Mouse (Mus musculus): Measurements from ENCODE around the gene Mup5. TPM values are rescaled to one million over a fixed set of nuclear protein-coding genes. Genes with fewer than 3 reads are reported as not detected.
"Not testable (repeated sequence)": the region's sequence is repeated elsewhere in the genome, so short reads cannot be mapped to it uniquely, and the experiment has no call there.

Gene Mup5
- polyA plus RNA-seq, 2 experiments = not detected

DNA sequence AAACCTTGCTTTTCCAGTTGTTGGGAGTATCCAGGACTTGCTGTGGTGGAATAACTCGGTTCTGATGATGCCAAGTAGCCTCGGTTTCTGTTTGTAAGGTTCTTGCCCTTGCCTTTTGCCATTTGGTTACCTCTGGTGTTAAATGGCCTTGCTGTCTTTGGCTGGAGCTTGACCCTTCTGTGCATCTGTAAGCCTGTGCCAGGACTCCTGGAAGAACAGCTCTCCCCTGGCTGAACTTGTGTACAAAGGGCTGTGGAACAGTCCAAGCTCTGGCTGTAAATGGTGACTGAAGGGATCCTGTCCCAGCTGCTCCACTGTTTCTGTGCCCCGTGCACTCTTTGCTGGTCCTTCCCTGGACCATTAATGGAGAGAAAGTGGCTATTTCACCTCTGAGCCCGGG lies 5.8 kb downstream of the Mup5 start:
- DNase-seq (ENCODE audit: low spot score) = no peak
- no peak for TF ChIP-seq POLR2A (IDR thresholded peaks at IDR 0.05; ENCODE audit: borderline replicate concordance, extremely low read depth, insufficient read depth, insufficient read length)

DNA sequence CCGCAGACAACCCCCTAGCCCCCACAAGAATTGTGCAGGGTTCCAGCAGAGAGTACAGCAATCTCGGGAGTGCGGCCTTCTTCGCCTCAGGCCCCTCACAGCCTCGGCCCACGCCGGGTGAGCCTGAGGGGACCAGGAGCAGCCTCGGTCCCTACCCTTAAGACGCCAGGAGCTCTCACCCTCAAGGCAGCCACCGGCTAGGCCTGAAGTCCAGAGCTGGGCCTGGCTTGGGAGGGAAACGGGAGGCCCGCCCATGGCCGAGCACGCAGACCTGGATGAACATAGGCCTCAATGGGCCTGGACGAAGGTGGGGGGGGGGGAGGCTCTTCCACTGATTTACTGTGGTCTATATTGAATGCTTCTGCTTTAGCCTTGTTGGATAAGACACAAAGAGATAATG lies 11.8 kb downstream of the Mup5 start:
- no peak overlapping the region for H3K27ac ChIP-seq (replicated peaks; ENCODE audit: low read depth, low read length)
- H3K9ac ChIP-seq (ENCODE audit: low read depth, low read length, severe bottlenecking) = no peak overlapping the region
- H3K27me3 ChIP-seq (ENCODE audit: control insufficient read depth, insufficient read depth, low read length) = no peaks in the 10 kb centered on the region
- ATAC-seq (ENCODE audit: low FRiP score, low read depth) (no peak), DNase-seq (ENCODE audit: low spot score) (no peak)
- 92% methylated on average over 15 of the region's 15 CpGs for WGBS
- no peak for TF ChIP-seq POLR2A (IDR thresholded peaks at IDR 0.05; ENCODE audit: borderline replicate concordance, extremely low read depth, insufficient read depth, insufficient read length)
- no peaks in the 10 kb centered on the region for H3K4me1 ChIP-seq (ENCODE audit: control insufficient read depth, insufficient read depth, low read length)
- H3K4me3 ChIP-seq (replicated peaks; ENCODE audit: low read length) = no peak overlapping the region
- no peaks in the 10 kb centered on the region; the same call in 1 of the 2 replicates for H3K9me3 ChIP-seq (ENCODE audit: control insufficient read depth, low read length)
- H3K4me2 ChIP-seq (replicated peaks; ENCODE audit: low read depth, low read length, severe bottlenecking) = no peak overlapping the region
- H3K36me3 ChIP-seq (ENCODE audit: control insufficient read depth, insufficient read depth, low read length) = no peaks in the 10 kb centered on the region

More for the DNA sequence above, 5.8 kb downstream of the Mup5 start:
- Histone ChIP-seq H3K9me3 (ENCODE audit: control insufficient read depth, low read length) (no peaks in the 10 kb centered on the region; the same call in 1 of the 2 replicates), H3K36me3 (ENCODE audit: control insufficient read depth, insufficient read depth, low read length) (no peaks in the 10 kb centered on the region), H3K4me2 (replicated peaks; ENCODE audit: low read depth, low read length, severe bottlenecking) (no peak overlapping the region), H3K4me1 (ENCODE audit: control insufficient read depth, insufficient read depth, low read length) (no peaks in the 10 kb centered on the region), H3K27me3 (ENCODE audit: control insufficient read depth, insufficient read depth, low read length) (no peaks in the 10 kb centered on the region), H3K4me3 (replicated peaks; ENCODE audit: low read length) (no peak overlapping the region), H3K27ac (replicated peaks; ENCODE audit: low read depth, low read length) (no peak overlapping the region), H3K9ac (ENCODE audit: low read depth, low read length, severe bottlenecking) (no peak overlapping the region)
- ATAC-seq (ENCODE audit: low FRiP score, low read depth) = no peak
- WGBS = 68% methylated on average over 4 of the region's 4 CpGs

DNA sequence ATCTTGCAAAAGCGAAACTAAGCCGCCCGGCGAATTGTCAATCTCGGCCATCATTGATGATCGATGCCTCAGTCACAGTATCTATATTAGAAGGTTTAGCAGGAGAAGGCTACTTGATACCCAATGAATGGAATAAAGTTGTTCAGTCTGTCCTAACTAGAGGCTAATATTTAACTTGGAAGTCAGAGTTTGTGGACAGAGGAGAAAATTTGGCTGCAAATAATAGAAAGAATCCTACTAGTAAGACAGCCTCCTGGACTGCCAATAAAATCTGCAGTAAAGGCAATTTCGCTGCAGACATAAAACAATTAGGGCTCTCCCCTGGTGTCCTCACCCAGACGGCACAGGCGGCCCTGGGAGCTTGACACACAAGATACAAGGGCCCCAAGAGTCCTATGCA lies 12.5 kb downstream of the Mup5 start:
- H3K9me3 ChIP-seq (ENCODE audit: control insufficient read depth, low read length); DNase-seq (ENCODE audit: low spot score); H3K27me3 ChIP-seq (ENCODE audit: control insufficient read depth, insufficient read depth, low read length); H3K36me3 ChIP-seq (ENCODE audit: control insufficient read depth, insufficient read depth, low read length); H3K4me2 ChIP-seq (replicated peaks; ENCODE audit: low read depth, low read length, severe bottlenecking); H3K4me3 ChIP-seq (replicated peaks; ENCODE audit: low read length); H3K9ac ChIP-seq (ENCODE audit: low read depth, low read length, severe bottlenecking); H3K4me1 ChIP-seq (ENCODE audit: control insufficient read depth, insufficient read depth, low read length); ATAC-seq (ENCODE audit: low FRiP score, low read depth); H3K27ac ChIP-seq (replicated peaks; ENCODE audit: low read depth, low read length): not testable (repeated sequence)
- 85% methylated on average over 9 of the region's 9 CpGs for WGBS

DNA sequence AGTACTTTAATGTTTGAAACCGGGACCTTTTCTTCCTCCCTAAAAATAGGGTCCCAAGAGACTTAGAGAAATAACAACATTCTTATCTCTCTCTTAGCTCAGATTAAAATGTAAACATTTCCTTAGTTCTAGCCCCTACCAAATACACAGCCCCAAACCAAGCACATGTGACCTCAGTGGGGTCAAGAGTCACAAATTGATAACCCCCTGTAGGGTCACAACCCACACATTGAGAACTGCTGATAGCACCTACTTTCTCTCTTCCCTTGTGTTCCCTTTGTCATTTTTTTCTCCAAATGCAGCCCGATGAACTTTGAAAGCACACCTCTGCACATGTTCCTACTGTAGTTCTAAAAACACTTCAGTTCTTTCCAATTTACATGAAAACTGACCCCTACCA lies 19.4 kb downstream of the Mup5 start:
- ATAC-seq (ENCODE audit: low FRiP score, low read depth) (no peak), DNase-seq (ENCODE audit: low spot score) (no peak)
- no peak overlapping the region for H3K9ac ChIP-seq (ENCODE audit: low read depth, low read length, severe bottlenecking)
- no peak overlapping the region for H3K4me2 ChIP-seq (replicated peaks; ENCODE audit: low read depth, low read length, severe bottlenecking)
- no peak overlapping the region for H3K4me3 ChIP-seq (replicated peaks; ENCODE audit: low read length)
- H3K4me1 ChIP-seq (ENCODE audit: control insufficient read depth, insufficient read depth, low read length) = no peaks in the 10 kb centered on the region
- H3K27me3 ChIP-seq (ENCODE audit: control insufficient read depth, insufficient read depth, low read length) = no peaks in the 10 kb centered on the region
- no peak for TF ChIP-seq POLR2A (IDR thresholded peaks at IDR 0.05; ENCODE audit: borderline replicate concordance, extremely low read depth, insufficient read depth, insufficient read length)
- no peaks in the 10 kb centered on the region for H3K9me3 ChIP-seq (ENCODE audit: control insufficient read depth, low read length)
- no peak overlapping the region for H3K27ac ChIP-seq (replicated peaks; ENCODE audit: low read depth, low read length)
- 78% methylated on average over 2 of the region's 2 CpGs for WGBS
- no peaks in the 10 kb centered on the region for H3K36me3 ChIP-seq (ENCODE audit: control insufficient read depth, insufficient read depth, low read length)

DNA sequence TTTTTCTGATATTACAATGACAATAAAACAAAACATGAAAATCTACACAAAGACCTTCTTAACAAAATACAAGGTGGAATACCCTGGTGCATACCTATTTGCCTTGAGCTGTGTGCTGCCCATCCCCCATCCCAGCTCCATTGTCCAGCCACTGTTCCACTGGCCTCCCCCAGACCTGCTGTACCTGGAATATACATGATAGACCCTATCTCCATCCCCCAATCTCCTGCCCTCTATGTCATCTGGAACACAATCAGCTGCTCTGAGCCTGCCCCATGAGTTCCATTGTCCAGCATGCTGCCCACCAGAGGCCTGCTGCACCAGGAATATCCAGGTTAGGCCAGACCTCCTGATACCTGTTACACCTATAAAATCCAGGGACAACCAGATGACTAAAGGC lies 21.6 kb downstream of the Mup5 start:
- no peaks in the 10 kb centered on the region for H3K36me3 ChIP-seq (ENCODE audit: control insufficient read depth, insufficient read depth, low read length)
- H3K9me3 ChIP-seq (ENCODE audit: control insufficient read depth, low read length) = no peaks in the 10 kb centered on the region
- DNase-seq (ENCODE audit: low spot score) (no peak), ATAC-seq (ENCODE audit: low FRiP score, low read depth) (no peak)
- no peaks in the 10 kb centered on the region for H3K27me3 ChIP-seq (ENCODE audit: control insufficient read depth, insufficient read depth, low read length)
- H3K4me1 ChIP-seq (ENCODE audit: control insufficient read depth, insufficient read depth, low read length) = no peaks in the 10 kb centered on the region
- TF ChIP-seq POLR2A (IDR thresholded peaks at IDR 0.05; ENCODE audit: borderline replicate concordance, extremely low read depth, insufficient read depth, insufficient read length) = no peak
- no peak overlapping the region for H3K4me2 ChIP-seq (replicated peaks; ENCODE audit: low read depth, low read length, severe bottlenecking)
- no peak overlapping the region for H3K4me3 ChIP-seq (replicated peaks; ENCODE audit: low read length)
- H3K27ac ChIP-seq (replicated peaks; ENCODE audit: low read depth, low read length) = no peak overlapping the region
- no peak overlapping the region for H3K9ac ChIP-seq (ENCODE audit: low read depth, low read length, severe bottlenecking)

DNA sequence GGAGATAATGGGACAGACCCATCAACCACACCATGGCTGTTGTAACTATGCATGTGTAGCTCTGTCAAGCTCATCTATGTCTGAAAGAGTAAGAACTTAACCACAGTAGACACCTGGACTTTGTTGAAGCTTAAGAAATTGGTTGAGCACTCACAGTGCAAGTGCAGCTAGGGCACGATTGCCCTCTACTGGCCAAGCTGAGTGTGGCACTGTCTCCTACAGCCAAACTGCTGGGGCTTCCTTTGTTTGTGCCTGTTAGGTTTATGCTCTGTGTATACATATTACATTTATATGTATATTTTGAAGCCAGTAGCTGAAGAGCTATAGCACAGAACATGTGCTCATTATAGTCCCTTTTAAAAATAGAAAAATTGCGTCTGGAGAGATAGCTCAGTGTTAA lies 23.8 kb downstream of the Mup5 start:
- not testable (repeated sequence) for H3K4me3 ChIP-seq (replicated peaks; ENCODE audit: low read length); H3K27me3 ChIP-seq (ENCODE audit: control insufficient read depth, insufficient read depth, low read length); H3K36me3 ChIP-seq (ENCODE audit: control insufficient read depth, insufficient read depth, low read length); ATAC-seq (ENCODE audit: low FRiP score, low read depth); H3K4me2 ChIP-seq (replicated peaks; ENCODE audit: low read depth, low read length, severe bottlenecking); H3K4me1 ChIP-seq (ENCODE audit: control insufficient read depth, insufficient read depth, low read length); H3K9ac ChIP-seq (ENCODE audit: low read depth, low read length, severe bottlenecking); H3K9me3 ChIP-seq (ENCODE audit: control insufficient read depth, low read length); H3K27ac ChIP-seq (replicated peaks; ENCODE audit: low read depth, low read length)
- 15% methylated on average over 2 of the region's 2 CpGs for WGBS
- DNase-seq (ENCODE audit: low spot score) = peak; percentile 51

DNA sequence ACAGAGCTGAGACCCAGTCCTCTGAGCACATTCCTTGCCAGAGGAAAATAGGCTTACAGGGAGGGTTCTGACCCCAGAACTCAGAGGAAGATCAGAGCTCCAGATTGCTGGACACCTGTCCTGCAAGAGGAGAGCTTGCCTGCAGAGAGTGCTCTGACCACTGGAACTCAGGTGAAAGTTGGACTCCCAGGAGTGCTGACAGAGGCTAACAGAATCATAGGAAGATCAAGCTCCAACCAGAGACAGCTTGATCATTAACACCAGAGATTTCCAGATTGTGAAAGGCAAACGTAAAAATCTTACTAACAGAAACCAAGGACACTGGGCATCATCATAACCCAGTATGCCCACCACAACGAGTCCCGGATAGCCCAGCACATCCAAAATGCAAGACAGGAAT lies 26.1 kb downstream of the Mup5 start:
- H3K9ac ChIP-seq (ENCODE audit: low read depth, low read length, severe bottlenecking); H3K4me3 ChIP-seq (replicated peaks; ENCODE audit: low read length); H3K36me3 ChIP-seq (ENCODE audit: control insufficient read depth, insufficient read depth, low read length); H3K27me3 ChIP-seq (ENCODE audit: control insufficient read depth, insufficient read depth, low read length); ATAC-seq (ENCODE audit: low FRiP score, low read depth); DNase-seq (ENCODE audit: low spot score); H3K9me3 ChIP-seq (ENCODE audit: control insufficient read depth, low read length); H3K27ac ChIP-seq (replicated peaks; ENCODE audit: low read depth, low read length); H3K4me2 ChIP-seq (replicated peaks; ENCODE audit: low read depth, low read length, severe bottlenecking); H3K4me1 ChIP-seq (ENCODE audit: control insufficient read depth, insufficient read depth, low read length): not testable (repeated sequence)
- 79% methylated on average over 3 of the region's 3 CpGs for WGBS

DNA sequence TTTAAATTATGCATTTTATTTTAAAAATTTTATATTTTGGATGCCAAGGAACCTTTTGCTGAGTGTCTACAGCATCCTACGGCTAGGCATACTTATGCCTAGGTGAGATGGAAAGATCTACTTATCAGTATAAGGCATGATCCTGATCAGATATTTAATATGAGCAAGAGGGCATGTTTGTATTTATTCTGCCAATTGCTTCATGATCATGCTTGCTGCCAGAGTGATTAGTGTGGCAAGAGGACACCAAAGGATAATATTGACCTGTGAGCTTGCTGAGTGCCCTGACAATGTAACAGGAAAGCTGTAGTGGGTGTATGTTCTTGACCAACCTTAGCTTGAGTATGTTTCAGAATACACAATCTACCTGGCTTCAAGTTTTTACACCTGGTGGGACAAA lies 45.3 kb downstream of the Mup5 start:
- not testable (repeated sequence) for H3K27ac ChIP-seq (replicated peaks; ENCODE audit: low read depth, low read length); H3K27me3 ChIP-seq (ENCODE audit: control insufficient read depth, insufficient read depth, low read length); H3K9me3 ChIP-seq (ENCODE audit: control insufficient read depth, low read length); H3K4me2 ChIP-seq (replicated peaks; ENCODE audit: low read depth, low read length, severe bottlenecking); ATAC-seq (ENCODE audit: low FRiP score, low read depth); H3K4me1 ChIP-seq (ENCODE audit: control insufficient read depth, insufficient read depth, low read length); H3K9ac ChIP-seq (ENCODE audit: low read depth, low read length, severe bottlenecking); DNase-seq (ENCODE audit: low spot score); H3K4me3 ChIP-seq (replicated peaks; ENCODE audit: low read length); H3K36me3 ChIP-seq (ENCODE audit: control insufficient read depth, insufficient read depth, low read length)
- WGBS = 92% methylated on average over 1 of the region's 1 CpGs
